Mouse (Mus musculus) urinary bladder, postnatal 25 days (tissue): ENCODE results near the gene Coasy.

ENCODE experiments used
- DNase-seq: peaks from one replicate; pipeline ENCODE4 v3.0.0; 2022; ENCODE audit warnings: low spot score

Gene Coasy

GRCm38 (mm10) chr11:101082208-101083082, at the start of gene Coasy:
Coasy (plus strand) TSS chr11:101082565.
- DNase-seq: peak; percentile 67

- no peak for DNase-seq
Observed at GRCm38 (mm10) chr11:101033856-101034500, 48.4 kb upstream of the Coasy start.

GRCm38 (mm10) chr11:101034614-101035327, 47.6 kb upstream of the Coasy start:
- no peak for DNase-seq

- DNase-seq: no peak
Observed at GRCm38 (mm10) chr11:101035328-101035695, 47.1 kb upstream of the Coasy start.

- no peak for DNase-seq
Observed at GRCm38 (mm10) chr11:101037795-101038194, 44.6 kb upstream of the Coasy start.

GRCm38 (mm10) chr11:101045826-101046225, 36.5 kb upstream of the Coasy start:
- no peak for DNase-seq

GRCm38 (mm10) chr11:101046440-101046839, 35.9 kb upstream of the Coasy start:
- no peak for DNase-seq

GRCm38 (mm10) chr11:101047502-101047901, 34.9 kb upstream of the Coasy start:
- DNase-seq: no peak

- DNase-seq: no peak
Observed at GRCm38 (mm10) chr11:101050359-101050758, 32.0 kb upstream of the Coasy start.

GRCm38 (mm10) chr11:101051051-101051493, 31.3 kb upstream of the Coasy start:
- DNase-seq: no peak

GRCm38 (mm10) chr11:101051617-101052016, 30.7 kb upstream of the Coasy start:
- DNase-seq: no peak

GRCm38 (mm10) chr11:101052751-101053473, 29.5 kb upstream of the Coasy start:
- DNase-seq: peak; percentile 72

GRCm38 (mm10) chr11:101053974-101054373, 28.4 kb upstream of the Coasy start:
- DNase-seq: no peak

- DNase-seq: no peak
Observed at GRCm38 (mm10) chr11:101055418-101055817, 26.9 kb upstream of the Coasy start.

- peak; percentile 58 for DNase-seq
Observed at GRCm38 (mm10) chr11:101056885-101057284, 25.5 kb upstream of the Coasy start.

GRCm38 (mm10) chr11:101057860-101058259, 24.5 kb upstream of the Coasy start:
- peak; percentile 86 for DNase-seq

GRCm38 (mm10) chr11:101058726-101059125, 23.6 kb upstream of the Coasy start:
- DNase-seq: no peak

GRCm38 (mm10) chr11:101059473-101059872, 22.9 kb upstream of the Coasy start:
- no peak for DNase-seq

- DNase-seq: peak; percentile 55
Observed at GRCm38 (mm10) chr11:101060126-101060525, 22.2 kb upstream of the Coasy start.

- DNase-seq: no peak
Observed at GRCm38 (mm10) chr11:101061049-101061448, 21.3 kb upstream of the Coasy start.

GRCm38 (mm10) chr11:101062165-101062884, 20.0 kb upstream of the Coasy start:
- DNase-seq: no peak
